Mouse (Mus musculus) G1E (cell line): Measurements from ENCODE around the gene Wdr83.

Experiments used
- CTCF ChIP-seq: IDR thresholded peaks from 2 replicates; pipeline ENCODE4 v1.5.1; 2012; ENCODE audit warnings: low read depth, low read length, inconsistent platforms, mixed read lengths
- GATA1 ChIP-seq: IDR thresholded peaks from 2 replicates; pipeline ENCODE4 v1.6.1; 2012; ENCODE audit warnings: borderline replicate concordance, low read length, inconsistent platforms, mixed read lengths
- TAL1 ChIP-seq: conservative IDR thresholded peaks from 2 replicates; pipeline ENCODE4 v1.6.1; 2012; ENCODE audit warnings: low read depth, low read length, inconsistent platforms, mixed read lengths

DNA sequence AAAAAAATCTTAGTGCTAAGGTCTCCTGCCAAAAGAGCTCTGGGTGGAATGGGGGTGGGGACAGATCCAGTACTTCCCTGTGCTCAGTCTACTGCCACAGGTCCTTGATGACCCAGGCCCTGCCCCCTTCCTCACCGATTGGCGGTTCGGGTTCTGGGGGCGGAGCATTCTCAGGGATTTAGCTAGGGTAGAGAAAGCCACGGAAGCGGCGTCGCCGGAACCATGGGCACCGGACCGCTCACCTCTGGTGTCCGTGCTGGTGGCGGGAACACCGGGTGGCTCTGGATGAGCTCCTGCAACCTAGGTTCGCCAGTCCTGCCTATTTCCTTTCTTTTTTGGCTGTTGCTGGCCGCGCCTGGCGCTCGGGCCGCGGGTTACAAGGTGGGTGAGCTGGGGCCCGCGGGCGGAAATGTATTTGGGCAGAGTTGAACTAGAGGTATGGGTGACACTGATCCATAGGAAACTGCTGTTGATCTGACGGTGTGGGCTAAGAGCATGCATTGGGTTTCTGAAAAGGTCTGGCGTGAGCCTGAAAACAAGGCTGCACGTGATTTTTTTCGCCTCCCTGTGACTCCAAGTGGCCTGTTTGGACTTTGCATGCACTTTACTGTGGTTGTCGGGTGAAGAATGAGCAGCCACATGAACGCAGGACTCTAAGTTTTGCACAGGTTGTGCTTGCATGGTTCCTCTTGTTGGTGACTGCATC is 2.2 kb upstream of the Wdr83 start, which contains the start of gene Man2b1:
- no peak for TF ChIP-seq CTCF
- TF ChIP-seq TAL1: no peak
- no peak for TF ChIP-seq GATA1
